Mouse (Mus musculus): ENCODE measurements around the gene Fkbp6. TPM values are rescaled to one million over a fixed set of nuclear protein-coding genes. Genes with fewer than 3 reads are reported as not detected.

The Fkbp6 gene
- polyA plus RNA-seq, 1 experiment from 2014 or later, result 0.41 TPM

DNA sequence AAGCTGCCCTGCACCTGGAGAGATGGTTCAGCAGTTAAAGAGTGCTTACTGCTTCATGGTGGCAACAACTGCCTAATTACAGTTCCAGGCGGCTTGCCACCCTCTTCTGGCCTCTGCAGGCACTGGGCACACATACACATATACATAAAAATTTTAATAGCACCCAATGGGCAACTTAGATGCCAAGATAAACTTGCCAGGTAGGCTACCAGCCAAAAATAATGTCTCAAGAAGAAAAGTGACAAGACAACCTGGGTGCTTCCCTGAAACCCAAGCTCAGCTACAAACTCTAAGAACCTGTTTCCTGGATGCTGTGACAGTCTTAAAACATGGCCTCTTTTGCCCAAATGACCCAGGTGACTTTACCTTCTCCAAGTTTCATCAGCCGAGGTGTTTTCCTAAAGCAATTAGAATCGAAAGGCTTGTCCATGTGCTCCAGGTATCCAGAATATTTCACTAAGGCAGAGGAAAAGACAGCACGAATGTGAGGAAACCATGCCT, 2.3 kb downstream of the Fkbp6 start:
- H3K4me2 ChIP-seq, result no peak overlapping the region
- no peak overlapping the region for H3K9ac ChIP-seq
- WGBS, result 68% methylated on average over 4 of the region's 4 CpGs
- no peak for ATAC-seq (ENCODE audit: insufficient read depth, low FRiP score, low read depth)
- H3K36me3 ChIP-seq, result no peaks in the 10 kb centered on the region
- no peak overlapping the region for H3K27ac ChIP-seq
- H3K9me3 ChIP-seq, result no peaks in the 10 kb centered on the region
- no peak overlapping the region for H3K4me3 ChIP-seq (replicated peaks)
- no peaks in the 10 kb centered on the region for H3K4me1 ChIP-seq
- no peaks in the 10 kb centered on the region for H3K27me3 ChIP-seq (replicated peaks)

DNA sequence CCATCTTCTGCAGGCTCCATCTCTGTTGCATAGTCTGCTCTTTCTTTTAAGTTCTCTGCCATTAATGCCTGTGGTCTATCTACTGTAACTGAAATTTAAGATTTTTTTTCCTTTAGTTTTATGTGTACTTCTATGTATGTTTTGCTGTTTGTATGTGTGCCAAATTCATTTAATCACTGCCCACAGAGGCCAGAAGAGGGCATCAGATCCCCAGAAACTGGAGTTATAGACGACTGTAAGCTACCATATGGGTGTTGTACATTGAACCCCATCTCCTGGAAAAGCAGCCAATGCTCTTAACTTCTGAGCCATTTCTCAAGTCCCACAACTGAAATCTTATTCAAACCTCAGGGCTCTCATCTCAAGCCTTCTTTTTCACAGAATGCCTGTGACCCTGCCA, 3.4 kb downstream of the Fkbp6 start:
- Histone ChIP-seq H3K4me1 (no peaks in the 10 kb centered on the region), H3K9me3 (no peaks in the 10 kb centered on the region), H3K4me2 (no peak overlapping the region), H3K27me3 (replicated peaks) (no peaks in the 10 kb centered on the region), H3K9ac (no peak overlapping the region), H3K4me3 (replicated peaks) (no peak overlapping the region), H3K27ac (no peak overlapping the region), H3K36me3 (no peaks in the 10 kb centered on the region)
- 17% methylated on average over 1 of the region's 1 CpGs for WGBS
- no peak for ATAC-seq (ENCODE audit: insufficient read depth, low FRiP score, low read depth)

DNA sequence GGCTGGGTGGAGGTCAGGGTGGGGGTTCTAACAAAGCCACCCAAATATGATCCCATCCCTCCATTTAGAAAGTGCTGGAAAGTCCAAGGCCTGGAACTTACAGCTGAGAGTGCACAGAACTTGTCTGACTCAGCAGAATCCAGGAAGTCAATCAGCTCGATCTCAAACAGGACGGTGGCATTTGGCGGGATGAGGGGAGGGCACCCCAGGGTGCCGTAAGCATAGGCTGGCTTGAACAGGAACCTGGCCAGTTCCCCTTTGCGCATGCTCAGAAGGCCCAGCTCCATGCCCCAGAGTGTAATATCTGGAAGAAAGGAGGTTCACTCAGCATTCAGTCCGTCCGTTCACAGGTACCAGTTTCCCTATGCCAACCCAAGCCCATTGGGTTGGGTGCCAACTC, 3.9 kb downstream of the Fkbp6 start:
- Histone ChIP-seq H3K27me3 (replicated peaks) (no peaks in the 10 kb centered on the region), H3K9ac (no peak overlapping the region), H3K4me3 (replicated peaks) (no peak overlapping the region), H3K27ac (no peak overlapping the region), H3K9me3 (no peaks in the 10 kb centered on the region), H3K36me3 (no peaks in the 10 kb centered on the region), H3K4me1 (no peaks in the 10 kb centered on the region), H3K4me2 (no peak overlapping the region)
- 66% methylated on average over 7 of the region's 7 CpGs for WGBS
- ATAC-seq (ENCODE audit: insufficient read depth, low FRiP score, low read depth), result no peak

DNA sequence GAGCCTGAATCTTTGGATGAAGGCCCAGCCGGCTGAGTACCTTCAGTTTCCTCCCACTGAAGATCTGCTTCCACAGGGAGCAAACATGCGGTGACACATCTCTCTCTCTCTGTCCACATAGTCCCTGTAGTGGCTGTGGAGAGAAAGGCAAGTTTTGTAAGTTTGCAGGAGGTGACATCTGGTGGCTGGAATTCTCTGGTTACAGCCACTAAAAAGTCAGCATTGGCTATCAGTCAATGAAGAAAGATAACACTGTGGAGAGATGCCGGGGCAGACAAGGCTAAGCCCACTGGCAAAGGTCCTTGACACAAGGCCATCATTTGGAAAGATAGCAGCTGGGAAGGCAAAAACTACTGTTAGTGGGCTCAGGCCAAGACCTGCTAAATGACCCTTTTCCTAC, 12.3 kb downstream of the Fkbp6 start:
- Histone ChIP-seq H3K9me3 (no peaks in the 10 kb centered on the region), H3K27ac (no peak overlapping the region), H3K36me3 (no peaks in the 10 kb centered on the region), H3K9ac (no peak overlapping the region), H3K4me3 (replicated peaks) (no peak overlapping the region), H3K27me3 (replicated peaks) (no peaks in the 10 kb centered on the region), H3K4me2 (no peak overlapping the region), H3K4me1 (no peaks in the 10 kb centered on the region)
- ATAC-seq (ENCODE audit: insufficient read depth, low FRiP score, low read depth), result no peak
- WGBS, result 30% methylated on average over 3 of the region's 3 CpGs

DNA sequence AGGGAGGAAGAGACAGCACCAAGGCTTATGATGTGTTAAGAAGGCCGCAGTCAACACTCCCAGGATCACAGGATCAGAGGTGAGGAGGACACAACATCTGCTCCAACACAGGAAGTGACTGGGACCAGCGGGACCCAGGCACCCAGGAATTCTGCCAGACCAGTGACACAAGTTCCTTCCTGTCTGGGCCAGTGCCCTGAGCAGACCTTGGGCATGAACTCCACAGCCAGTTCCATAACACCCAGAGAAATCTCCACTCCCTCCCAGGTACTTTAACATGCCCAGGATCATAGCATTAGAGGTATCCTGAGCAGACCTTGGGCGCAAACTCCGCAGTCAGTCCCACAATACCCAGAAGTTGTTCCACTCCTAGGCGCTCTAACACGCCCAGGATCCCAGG, 18.7 kb downstream of the Fkbp6 start:
- 77% methylated on average over 6 of the region's 6 CpGs for WGBS
- Histone ChIP-seq H3K36me3 (no peaks in the 10 kb centered on the region), H3K27ac (no peak overlapping the region), H3K9me3 (no peaks in the 10 kb centered on the region), H3K4me1 (no peaks in the 10 kb centered on the region), H3K4me2 (no peak overlapping the region), H3K27me3 (replicated peaks) (no peaks in the 10 kb centered on the region), H3K4me3 (replicated peaks) (no peak overlapping the region), H3K9ac (no peak overlapping the region)
- ATAC-seq (ENCODE audit: insufficient read depth, low FRiP score, low read depth), result no peak

DNA sequence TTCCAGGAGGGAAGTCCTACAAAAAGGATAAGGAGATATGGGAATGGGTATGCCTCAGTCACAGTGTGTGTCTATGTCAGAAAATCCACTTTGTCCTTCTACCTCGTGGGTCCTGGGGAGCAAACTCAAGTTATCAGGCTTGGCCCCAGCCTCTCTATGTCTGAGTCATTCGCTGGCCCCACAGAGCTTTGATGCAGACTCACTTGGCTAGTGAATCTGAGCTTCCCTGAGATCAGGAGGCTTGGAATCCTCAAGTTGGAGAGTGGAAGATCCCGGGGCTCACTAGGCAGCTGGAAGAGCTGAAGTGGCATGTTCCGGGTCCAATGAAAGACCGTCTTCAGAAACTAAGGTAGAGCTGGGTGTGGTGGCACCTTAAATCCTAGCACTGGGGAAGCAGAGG, 19.6 kb downstream of the Fkbp6 start:
- Histone ChIP-seq H3K9ac (no peak overlapping the region), H3K27me3 (replicated peaks) (no peaks in the 10 kb centered on the region), H3K36me3 (no peaks in the 10 kb centered on the region), H3K27ac (no peak overlapping the region), H3K4me2 (no peak overlapping the region), H3K4me1 (no peaks in the 10 kb centered on the region), H3K9me3 (no peaks in the 10 kb centered on the region), H3K4me3 (replicated peaks) (no peak overlapping the region)
- 84% methylated on average over 5 of the region's 5 CpGs for WGBS
- no peak for ATAC-seq (ENCODE audit: insufficient read depth, low FRiP score, low read depth)

DNA sequence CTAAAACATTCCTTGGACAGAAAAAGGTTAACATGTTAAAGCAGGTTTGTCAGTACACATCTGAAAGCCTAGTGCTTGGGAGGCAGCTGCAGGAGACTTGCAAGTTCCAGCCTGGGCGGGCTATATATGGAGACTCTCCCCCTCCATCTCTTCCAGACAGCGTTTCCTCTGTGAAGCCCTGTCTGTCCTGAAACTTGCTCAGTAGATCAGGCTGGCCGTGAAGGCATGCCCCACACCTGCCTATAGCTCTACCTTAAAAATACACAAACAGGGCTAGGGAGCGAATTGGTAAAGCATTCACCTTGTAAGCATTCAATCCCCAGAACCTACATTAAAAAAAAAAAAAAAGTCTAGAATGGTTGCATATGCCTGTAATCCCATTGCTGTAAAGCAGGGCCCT, 20.4 kb downstream of the Fkbp6 start:
- Histone ChIP-seq H3K9me3 (no peaks in the 10 kb centered on the region), H3K4me1 (no peaks in the 10 kb centered on the region), H3K27me3 (replicated peaks) (no peaks in the 10 kb centered on the region), H3K4me2 (no peak overlapping the region), H3K9ac (no peak overlapping the region), H3K27ac (no peak overlapping the region), H3K4me3 (replicated peaks) (no peak overlapping the region), H3K36me3 (no peaks in the 10 kb centered on the region)
- WGBS, result 81% methylated on average over 4 of the region's 4 CpGs
- no peak for ATAC-seq (ENCODE audit: insufficient read depth, low FRiP score, low read depth)

DNA sequence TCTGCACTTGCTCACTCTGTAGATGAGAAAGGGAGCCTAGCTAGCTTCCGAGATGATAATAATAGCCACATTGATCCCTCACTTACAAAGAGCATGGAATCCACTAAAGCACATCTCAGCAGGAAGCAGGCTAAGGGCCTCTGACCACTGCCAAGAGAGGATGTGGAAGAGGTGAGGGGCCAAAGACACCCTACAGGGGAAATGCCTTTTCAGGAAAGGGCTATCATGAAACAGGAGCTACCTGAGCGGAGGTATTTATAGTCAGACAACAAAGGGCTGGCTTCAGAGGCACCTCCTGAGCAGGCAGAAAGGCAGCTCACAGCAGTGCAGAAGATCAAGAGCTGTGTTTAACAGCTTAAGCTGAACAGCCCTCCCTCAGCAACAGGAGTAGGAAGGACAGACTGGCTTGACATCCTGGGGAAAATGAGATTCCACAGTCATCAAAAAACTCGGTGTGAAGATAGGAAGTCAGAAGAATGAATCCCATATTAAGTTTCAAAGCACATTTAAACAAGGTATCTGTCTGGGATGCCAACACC, 23.7 kb downstream of the Fkbp6 start:
- H3K9me3 ChIP-seq, result no peaks in the 10 kb centered on the region
- no peak overlapping the region for H3K9ac ChIP-seq
- no peak overlapping the region for H3K4me3 ChIP-seq (replicated peaks)
- H3K27ac ChIP-seq, result no peak overlapping the region
- H3K4me1 ChIP-seq, result no peaks in the 10 kb centered on the region
- no peaks in the 10 kb centered on the region for H3K36me3 ChIP-seq
- H3K27me3 ChIP-seq (replicated peaks), result no peaks in the 10 kb centered on the region
- 28% methylated on average over 3 of the region's 3 CpGs for WGBS
- ATAC-seq (ENCODE audit: insufficient read depth, low FRiP score, low read depth), result no peak
- no peak overlapping the region for H3K4me2 ChIP-seq

DNA sequence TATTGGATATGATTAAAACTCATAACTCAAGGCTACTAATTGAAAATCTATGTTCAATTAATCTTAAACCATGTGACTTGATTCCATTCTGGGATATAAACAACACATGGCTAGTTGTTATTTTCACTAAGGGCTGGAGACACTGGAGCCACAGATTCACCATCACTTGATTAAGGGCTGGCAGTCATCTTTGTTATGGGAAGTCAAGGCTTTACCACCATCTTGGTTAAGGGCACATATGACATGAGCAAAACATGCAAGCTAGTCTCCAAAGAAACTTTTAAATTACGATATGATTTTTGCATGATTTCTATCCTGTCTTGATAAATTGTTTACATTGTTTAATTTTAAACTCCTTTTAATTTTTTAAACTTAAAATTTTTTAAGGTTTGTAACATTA, 27.6 kb downstream of the Fkbp6 start:
- WGBS, result 85% methylated on average over 1 of the region's 1 CpGs
- no peaks in the 10 kb centered on the region for H3K9me3 ChIP-seq
- no peak overlapping the region for H3K4me3 ChIP-seq (replicated peaks)
- H3K36me3 ChIP-seq, result no peaks in the 10 kb centered on the region
- H3K4me2 ChIP-seq, result no peak overlapping the region
- ATAC-seq (ENCODE audit: insufficient read depth, low FRiP score, low read depth), result no peak
- H3K4me1 ChIP-seq, result no peaks in the 10 kb centered on the region
- H3K9ac ChIP-seq, result no peak overlapping the region
- no peaks in the 10 kb centered on the region for H3K27me3 ChIP-seq (replicated peaks)
- no peak overlapping the region for H3K27ac ChIP-seq

DNA sequence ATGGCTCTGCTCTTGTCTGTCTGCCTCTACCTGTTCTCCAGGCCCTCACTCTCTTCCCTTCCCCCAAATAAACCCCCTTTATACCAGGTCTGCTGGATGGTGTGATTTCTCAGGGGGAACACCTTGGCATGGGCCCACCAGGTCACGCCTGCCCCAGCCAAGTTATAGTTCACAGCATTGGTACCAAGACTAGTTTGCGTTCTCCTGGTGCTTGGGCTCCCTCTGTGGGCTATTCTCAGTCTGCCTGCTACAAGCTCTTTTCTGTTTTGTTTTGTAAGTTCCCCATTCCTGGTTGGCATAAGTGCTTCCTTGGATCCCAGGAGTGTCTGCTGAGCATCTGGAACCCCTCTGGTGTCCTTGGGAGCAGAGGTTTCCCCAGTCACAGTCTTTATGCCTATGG, 30.0 kb downstream of the Fkbp6 start:
- Histone ChIP-seq H3K27ac (no peak overlapping the region), H3K4me2 (no peak overlapping the region), H3K27me3 (replicated peaks) (no peaks in the 10 kb centered on the region), H3K4me1 (no peaks in the 10 kb centered on the region), H3K9ac (no peak overlapping the region), H3K4me3 (replicated peaks) (no peak overlapping the region), H3K36me3 (no peaks in the 10 kb centered on the region), H3K9me3 (no peaks in the 10 kb centered on the region)
- 60% methylated on average over 2 of the region's 2 CpGs for WGBS
- ATAC-seq (ENCODE audit: insufficient read depth, low FRiP score, low read depth), result no peak

DNA sequence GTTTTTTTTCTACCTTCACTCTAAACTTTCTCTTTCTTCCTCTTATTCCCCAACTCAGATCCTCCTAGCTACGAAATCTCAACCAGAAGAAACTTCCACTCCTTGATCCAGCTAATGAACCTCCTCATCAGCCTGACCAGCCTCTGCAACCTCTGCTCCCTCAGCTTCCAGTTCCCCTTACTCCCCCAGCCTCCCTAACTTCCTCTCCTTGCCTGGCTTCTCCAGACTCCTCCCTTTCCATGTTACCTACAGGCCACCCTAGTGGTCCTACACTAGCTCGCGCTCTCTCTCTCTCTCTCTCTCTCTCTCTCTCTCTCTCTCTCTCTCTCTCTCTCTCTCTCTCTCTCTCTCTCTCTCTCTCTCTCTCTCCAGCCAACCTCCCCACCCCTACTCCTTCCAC, 33.7 kb downstream of the Fkbp6 start:
- 82% methylated on average over 3 of the region's 3 CpGs for WGBS
- Histone ChIP-seq H3K9me3 (no peaks in the 10 kb centered on the region), H3K4me3 (replicated peaks) (no peak overlapping the region), H3K4me1 (no peaks in the 10 kb centered on the region), H3K27me3 (replicated peaks) (no peaks in the 10 kb centered on the region; the same call in 1 of the 2 replicates), H3K36me3 (no peaks in the 10 kb centered on the region), H3K27ac (no peak overlapping the region), H3K9ac (no peak overlapping the region), H3K4me2 (no peak overlapping the region)
- ATAC-seq (ENCODE audit: insufficient read depth, low FRiP score, low read depth), result no peak

DNA sequence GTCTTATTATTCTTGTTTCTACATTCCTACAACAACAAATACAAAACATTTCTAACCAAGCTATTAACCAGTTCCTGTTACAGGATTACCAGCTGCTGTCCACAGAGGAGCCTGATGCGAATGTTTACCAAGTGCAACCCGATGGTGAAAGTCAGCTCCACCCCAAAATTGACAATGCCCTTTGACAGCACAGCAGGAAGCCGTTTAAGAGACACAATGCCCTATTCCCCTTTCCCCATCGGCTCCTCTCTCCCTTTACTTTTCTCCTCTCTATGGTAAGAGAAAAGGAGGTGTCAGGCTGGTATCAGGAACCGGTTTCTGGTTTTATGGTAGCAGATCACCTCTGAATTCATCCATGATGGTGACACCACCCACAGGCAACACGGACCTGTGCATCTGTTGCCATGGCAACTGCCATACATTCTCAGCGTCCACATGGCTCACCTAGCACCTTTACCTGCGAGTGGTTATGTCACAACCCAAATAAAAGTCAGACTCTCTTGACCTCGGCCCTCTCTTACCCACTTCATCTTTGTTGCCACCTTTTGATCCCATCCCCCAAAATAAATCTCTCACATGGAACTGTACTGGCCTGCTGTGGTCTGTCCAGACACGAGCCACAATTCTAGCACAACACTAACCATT, 43.4 kb downstream of the Fkbp6 start:
- Histone ChIP-seq H3K4me3 (replicated peaks) (no peak overlapping the region), H3K9me3 (no peaks in the 10 kb centered on the region), H3K27me3 (replicated peaks) (no peaks in the 10 kb centered on the region), H3K36me3 (no peaks in the 10 kb centered on the region), H3K4me1 (no peaks in the 10 kb centered on the region), H3K9ac (no peak overlapping the region), H3K4me2 (no peak overlapping the region), H3K27ac (no peak overlapping the region)
- no peak for ATAC-seq (ENCODE audit: insufficient read depth, low FRiP score, low read depth)
- WGBS, result 29% methylated on average over 10 of the region's 10 CpGs

DNA sequence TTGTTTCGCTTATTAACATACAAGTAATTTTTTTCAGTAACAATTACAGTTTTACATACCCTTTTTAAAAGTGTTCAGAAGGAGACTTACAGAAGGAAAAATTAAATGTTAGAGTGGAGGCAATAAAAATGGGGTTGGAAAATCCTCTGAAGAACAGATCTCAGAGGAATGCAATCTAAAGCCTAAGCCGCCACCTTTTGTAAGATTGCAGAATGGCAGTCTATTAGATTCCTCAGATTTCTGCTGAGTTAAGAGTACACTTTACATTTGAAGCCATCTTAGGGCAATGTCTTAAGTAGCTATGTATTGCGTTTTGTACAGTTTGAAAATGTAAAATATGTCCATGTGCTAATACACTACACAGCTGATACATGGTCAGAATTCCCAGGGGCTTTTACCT, 47.4 kb downstream of the Fkbp6 start:
- H3K27ac ChIP-seq, result no peak overlapping the region
- no peak for ATAC-seq (ENCODE audit: insufficient read depth, low FRiP score, low read depth)
- WGBS, result 70% methylated on average over 3 of the region's 3 CpGs

More for the DNA sequence above, 47.4 kb downstream of the Fkbp6 start:
- Histone ChIP-seq H3K4me2 (no peak overlapping the region), H3K9me3 (no peaks in the 10 kb centered on the region), H3K27me3 (replicated peaks) (no peaks in the 10 kb centered on the region), H3K4me1 (no peaks in the 10 kb centered on the region), H3K36me3 (no peaks in the 10 kb centered on the region), H3K9ac (no peak overlapping the region), H3K4me3 (replicated peaks) (no peak overlapping the region)

Measured in stomach, embryonic 15.5 days (tissue).